ENCODE assay signal across 27 mouse cellular contexts in the genomic region with DNA sequence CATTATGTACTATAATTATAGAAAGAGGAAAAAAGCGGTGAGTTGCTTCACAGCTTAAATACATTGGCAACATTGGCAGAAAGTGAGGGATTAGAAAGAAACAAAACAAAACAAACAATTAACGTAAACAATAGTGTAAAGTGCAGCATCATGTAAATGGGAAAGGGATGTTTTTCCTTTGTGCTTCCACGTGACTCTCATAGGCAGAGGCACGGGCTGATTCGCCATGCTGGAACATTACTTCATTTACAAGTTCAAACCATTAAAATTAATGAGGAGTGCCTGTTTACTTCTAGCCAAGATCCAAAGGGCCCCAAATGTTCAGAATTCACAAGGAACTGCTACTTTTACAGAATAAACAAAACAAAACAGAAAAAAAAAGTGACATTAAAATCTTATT.
DNase-seq lines count a peak whose midpoint lies in the region; ATAC-seq and TF ChIP-seq lines count a peak whose summit lies in the region.
"Had no signal": no experiment of that assay in that cellular context is flagged by ENCODE, and none has a peak within 500 bp of the region (broad histone marks: within the 10 kb centered on the region; RNA-seq: fewer than 3 reads in every experiment).

No protein-coding gene starts in this region.

- DNase-seq in forebrain, postnatal 0 days, result no peak
- peak; percentile 22 for DNase-seq in limb, embryonic 11.5 days (ENCODE audit: low spot score)
- DNase-seq in limb, embryonic 10.5 days (ENCODE audit: low spot score), result no peak
- DNase-seq in left cerebral cortex, adult 2 months (ENCODE audit: extremely low spot score in 1 of 2, low spot score in 2 of 2), result no peak
- DNase-seq: adrenal gland, adult 8-10 months; adrenal gland, postnatal 14 days; adrenal gland, postnatal 36 days; B cell, adult 2 months; cerebellum, adult 11 months; cerebellum, adult 18-20 months; cerebellum, adult 8-10 months; cerebellum, adult 9-11 months; cerebellum, postnatal 14 days; cerebellum, postnatal 36 days; embryo, embryonic 11 days had no signal

- no peak overlapping the region for H3K4me3 ChIP-seq in forebrain, embryonic 13.5 days
- no peak overlapping the region for H3K4me3 ChIP-seq in forebrain, postnatal 0 days (ENCODE audit: low read depth, low read length)
- H3K4me3 ChIP-seq in forebrain, embryonic 16.5 days (replicated peaks; ENCODE audit: low read length), result no peak overlapping the region
- H3K4me3 ChIP-seq in forebrain, embryonic 12.5 days (replicated peaks), result no peak overlapping the region
- H3K4me3 ChIP-seq in limb, embryonic 11.5 days (ENCODE audit: low read depth, low read length), result no peak overlapping the region
- no peak overlapping the region for H3K4me3 ChIP-seq in limb, embryonic 10.5 days
- H3K4me3 ChIP-seq in left cerebral cortex, adult 2 months, result no peak overlapping the region
- H3K4me3 ChIP-seq: embryonic facial prominence, embryonic 13.5 days; embryonic facial prominence, embryonic 15.5 days; erythroblast, embryonic 14.5 days; forebrain, embryonic 10.5 days had no signal

- 52% methylated on average over 5 of the region's 5 CpGs for WGBS in forebrain, embryonic 13.5 days
- 36% methylated on average over 5 of the region's 5 CpGs for WGBS in forebrain, postnatal 0 days
- 32% methylated on average over 5 of the region's 5 CpGs for WGBS in forebrain, embryonic 16.5 days
- 69% methylated on average over 5 of the region's 5 CpGs for WGBS in forebrain, embryonic 12.5 days
- 47% methylated on average over 5 of the region's 5 CpGs for WGBS in limb, embryonic 11.5 days
- WGBS in limb, embryonic 10.5 days, result 71% methylated on average over 5 of the region's 5 CpGs

- no peaks in the 10 kb centered on the region for H3K4me1 ChIP-seq in forebrain, embryonic 13.5 days
- no peaks in the 10 kb centered on the region for H3K4me1 ChIP-seq in forebrain, postnatal 0 days (ENCODE audit: insufficient read depth)
- H3K4me1 ChIP-seq in forebrain, embryonic 16.5 days (replicated peaks; ENCODE audit: control insufficient read depth, insufficient read depth, low read length), result no peaks in the 10 kb centered on the region
- H3K4me1 ChIP-seq in forebrain, embryonic 12.5 days, result no peaks in the 10 kb centered on the region
- H3K4me1 ChIP-seq in limb, embryonic 11.5 days (ENCODE audit: control insufficient read depth, insufficient read depth, low read length), result no peaks in the 10 kb centered on the region
- H3K4me1 ChIP-seq in limb, embryonic 10.5 days, result peaks cover 3% of the 10 kb centered on the region; the same call in 1 of the 2 replicates
- H3K4me1 ChIP-seq: embryonic facial prominence, embryonic 13.5 days; embryonic facial prominence, embryonic 15.5 days; forebrain, embryonic 10.5 days had no signal

- TF ChIP-seq CTCF in forebrain, postnatal 0 days (IDR thresholded peaks at IDR 0.05; ENCODE audit: low read depth), result no peak
- TF ChIP-seq CTCF in left cerebral cortex, adult 2 months (IDR thresholded peaks at IDR 0.05), result no peak

- ATAC-seq in forebrain, embryonic 13.5 days, result 0 out of 2 replicates have a peak, but pooled peaks have one; percentile 36
- no peak for ATAC-seq in forebrain, postnatal 0 days
- 0 out of 2 replicates have a peak, but pooled peaks have one; percentile 52 for ATAC-seq in forebrain, embryonic 16.5 days
- ATAC-seq in forebrain, embryonic 12.5 days (ENCODE audit: low FRiP score), result no peak
- peak; percentile 51; the same call in 1 of the 2 replicates for ATAC-seq in limb, embryonic 11.5 days (ENCODE audit: insufficient number of reproducible peaks, low FRiP score, low TSS enrichment, low read depth)
- ATAC-seq: activated CD4-positive, CD25-positive, alpha-beta regulatory T cell, adult 4 months; CD4-positive, CD25-positive, alpha-beta regulatory T cell, adult 4 months; Patski had no signal

- H3K36me3 ChIP-seq in forebrain, embryonic 13.5 days (ENCODE audit: poor library complexity, severe bottlenecking), result no peaks in the 10 kb centered on the region
- H3K36me3 ChIP-seq in forebrain, postnatal 0 days (ENCODE audit: insufficient read depth), result no peaks in the 10 kb centered on the region
- no peaks in the 10 kb centered on the region for H3K36me3 ChIP-seq in forebrain, embryonic 16.5 days (ENCODE audit: control insufficient read depth, insufficient read depth)
- H3K36me3 ChIP-seq in forebrain, embryonic 12.5 days (replicated peaks), result no peaks in the 10 kb centered on the region
- H3K36me3 ChIP-seq in limb, embryonic 11.5 days (ENCODE audit: control insufficient read depth, insufficient read depth, low read length), result no peaks in the 10 kb centered on the region
- H3K36me3 ChIP-seq in limb, embryonic 10.5 days, result no peaks in the 10 kb centered on the region
- H3K36me3 ChIP-seq: embryonic facial prominence, embryonic 13.5 days; embryonic facial prominence, embryonic 15.5 days; forebrain, embryonic 10.5 days; G1E had no signal

- no peaks in the 10 kb centered on the region for H3K9me3 ChIP-seq in forebrain, embryonic 13.5 days (replicated peaks)
- H3K9me3 ChIP-seq in forebrain, postnatal 0 days (ENCODE audit: low read length), result no peaks in the 10 kb centered on the region
- no peaks in the 10 kb centered on the region for H3K9me3 ChIP-seq in forebrain, embryonic 16.5 days (ENCODE audit: control insufficient read depth, low read length)
- no peaks in the 10 kb centered on the region for H3K9me3 ChIP-seq in forebrain, embryonic 12.5 days
- H3K9me3 ChIP-seq in limb, embryonic 11.5 days (ENCODE audit: control insufficient read depth, low read length), result no peaks in the 10 kb centered on the region
- H3K9me3 ChIP-seq in limb, embryonic 10.5 days (replicated peaks), result no peaks in the 10 kb centered on the region
- H3K9me3 ChIP-seq: embryonic facial prominence, embryonic 13.5 days; embryonic facial prominence, embryonic 15.5 days; forebrain, embryonic 10.5 days; G1E had no signal

- H3K9ac ChIP-seq in forebrain, embryonic 13.5 days, result no peak overlapping the region
- H3K9ac ChIP-seq in forebrain, postnatal 0 days, result no peak overlapping the region
- H3K9ac ChIP-seq in forebrain, embryonic 16.5 days (replicated peaks; ENCODE audit: low read depth, low read length), result no peak overlapping the region
- H3K9ac ChIP-seq in forebrain, embryonic 12.5 days, result no peak overlapping the region
- no peak overlapping the region for H3K9ac ChIP-seq in limb, embryonic 11.5 days (ENCODE audit: low read length)
- H3K9ac ChIP-seq: embryonic facial prominence, embryonic 13.5 days; embryonic facial prominence, embryonic 15.5 days had no signal

- intact Hi-C loops in left cerebral cortex, adult 2 months (cut with DNase I), result no loop called here

- H3K27ac ChIP-seq in forebrain, embryonic 13.5 days, result no peak overlapping the region
- H3K27ac ChIP-seq in forebrain, postnatal 0 days (ENCODE audit: low read depth, low read length), result no peak overlapping the region
- H3K27ac ChIP-seq in forebrain, embryonic 16.5 days (ENCODE audit: low read length), result no peak overlapping the region
- no peak overlapping the region for H3K27ac ChIP-seq in forebrain, embryonic 12.5 days
- no peak overlapping the region for H3K27ac ChIP-seq in limb, embryonic 11.5 days (replicated peaks; ENCODE audit: low read depth, low read length)
- no peak overlapping the region for H3K27ac ChIP-seq in limb, embryonic 10.5 days
- H3K27ac ChIP-seq in left cerebral cortex, adult 2 months, result no peak overlapping the region
- H3K27ac ChIP-seq: embryonic facial prominence, embryonic 13.5 days; embryonic facial prominence, embryonic 15.5 days; forebrain, embryonic 10.5 days had no signal

- H3K4me2 ChIP-seq in forebrain, embryonic 13.5 days, result no peak overlapping the region
- no peak overlapping the region for H3K4me2 ChIP-seq in forebrain, postnatal 0 days (ENCODE audit: low read depth)
- H3K4me2 ChIP-seq in forebrain, embryonic 16.5 days (ENCODE audit: low read length), result no peak overlapping the region
- H3K4me2 ChIP-seq in forebrain, embryonic 12.5 days, result no peak overlapping the region
- H3K4me2 ChIP-seq in limb, embryonic 11.5 days (ENCODE audit: low read depth, severe bottlenecking), result no peak overlapping the region
- H3K4me2 ChIP-seq: embryonic facial prominence, embryonic 13.5 days; embryonic facial prominence, embryonic 15.5 days had no signal

- no peaks in the 10 kb centered on the region for H3K27me3 ChIP-seq in forebrain, embryonic 13.5 days
- H3K27me3 ChIP-seq in forebrain, postnatal 0 days (ENCODE audit: insufficient read depth, low read length), result no peaks in the 10 kb centered on the region
- no peaks in the 10 kb centered on the region for H3K27me3 ChIP-seq in forebrain, embryonic 16.5 days (replicated peaks; ENCODE audit: control insufficient read depth, insufficient read depth, low read length)
- H3K27me3 ChIP-seq in forebrain, embryonic 12.5 days, result no peaks in the 10 kb centered on the region
- no peaks in the 10 kb centered on the region for H3K27me3 ChIP-seq in limb, embryonic 11.5 days (ENCODE audit: control insufficient read depth, insufficient read depth, low read length)
- H3K27me3 ChIP-seq in limb, embryonic 10.5 days (ENCODE audit: low read depth, poor library complexity, severe bottlenecking), result no peaks in the 10 kb centered on the region
- H3K27me3 ChIP-seq: CH12.LX; embryonic facial prominence, embryonic 13.5 days; embryonic facial prominence, embryonic 15.5 days; Patski had no signal

Comparison
In these comparisons a context has a peak if more than half of its experiments do, and no peak if none do; other contexts are left out.
1. ATAC-seq: peak in forebrain, embryonic 13.5 days (single experiment), forebrain, embryonic 16.5 days (single experiment) and limb, embryonic 11.5 days (single experiment); none in forebrain, postnatal 0 days (single experiment) and forebrain, embryonic 12.5 days (single experiment).